Mouse (Mus musculus) erythroblast, embryonic 14.5 days (primary cell): ENCODE data around the gene Plac9b.
"Not testable (repeated sequence)": the region's sequence is repeated elsewhere in the genome, so short reads cannot be mapped to it uniquely, and the experiment has no call there.

Experiments used
- GATA1 ChIP-seq: IDR thresholded peaks from 2 replicates; pipeline ENCODE4 v1.6.1; 2012; ENCODE audit warnings: low read length, inconsistent platforms, mixed read lengths
- TAL1 ChIP-seq: IDR thresholded peaks from 3 replicates; pipeline ENCODE4 v1.6.1; 2012; ENCODE audit warnings: low read length, inconsistent platforms, mixed read lengths

- not testable (repeated sequence) for TF ChIP-seq GATA1, TAL1
These were observed at the start of gene Plac9b for GRCm38 (mm10) chr14:26182380-26182779.
